Mouse (Mus musculus): ENCODE results near the gene Stk16. TPM values are rescaled to one million over a fixed set of nuclear protein-coding genes. Genes with fewer than 3 reads are reported as not detected.
A peak's percentile ranks its signal among the peaks of the same experiment; 100 is the strongest.

Stk16 gene
- polyA plus RNA-seq, 1 experiment from 2014 or later, result 129 TPM

DNA sequence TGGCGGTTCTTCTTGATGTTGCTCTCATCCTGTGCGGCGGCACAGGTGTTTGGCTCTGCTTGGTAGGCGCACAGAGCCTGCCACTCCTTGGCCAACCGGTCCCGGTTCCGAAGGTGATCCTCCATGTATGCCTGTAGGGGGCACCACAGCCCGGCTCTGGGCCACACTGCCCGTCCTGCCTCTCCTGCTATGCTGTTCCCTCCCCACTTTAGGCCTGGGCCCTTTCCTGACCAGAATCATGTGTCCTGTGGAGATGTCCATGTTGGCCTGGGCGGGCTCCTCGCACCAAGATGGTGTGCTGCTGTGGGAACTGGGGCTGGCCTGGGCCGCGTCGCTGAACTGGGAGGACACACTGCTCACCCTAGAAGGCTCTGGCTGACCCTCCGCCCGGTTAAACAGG lies 42.4 kb downstream of the Stk16 start:
- H3K36me3 ChIP-seq (ENCODE audit: control insufficient read depth, insufficient read depth, low read length), result no peaks in the 10 kb centered on the region
- no peak for ATAC-seq (ENCODE audit: low read depth)
- WGBS, result 75% methylated on average over 16 of the region's 16 CpGs
- H3K9me3 ChIP-seq (ENCODE audit: control insufficient read depth, low read length), result no peaks in the 10 kb centered on the region
- no peak overlapping the region for H3K9ac ChIP-seq (replicated peaks; ENCODE audit: low read depth, low read length)
- no peaks in the 10 kb centered on the region for H3K27me3 ChIP-seq (ENCODE audit: control insufficient read depth, insufficient read depth, low read length)
- H3K27ac ChIP-seq (ENCODE audit: low read depth, low read length), result no peak overlapping the region
- H3K4me2 ChIP-seq (ENCODE audit: low read depth, low read length), result no peak overlapping the region
- no peaks in the 10 kb centered on the region; the same call in 1 of the 2 replicates for H3K4me1 ChIP-seq (ENCODE audit: control insufficient read depth, insufficient read depth, low read length)
- no peak overlapping the region for H3K4me3 ChIP-seq (ENCODE audit: low read depth, low read length)

DNA sequence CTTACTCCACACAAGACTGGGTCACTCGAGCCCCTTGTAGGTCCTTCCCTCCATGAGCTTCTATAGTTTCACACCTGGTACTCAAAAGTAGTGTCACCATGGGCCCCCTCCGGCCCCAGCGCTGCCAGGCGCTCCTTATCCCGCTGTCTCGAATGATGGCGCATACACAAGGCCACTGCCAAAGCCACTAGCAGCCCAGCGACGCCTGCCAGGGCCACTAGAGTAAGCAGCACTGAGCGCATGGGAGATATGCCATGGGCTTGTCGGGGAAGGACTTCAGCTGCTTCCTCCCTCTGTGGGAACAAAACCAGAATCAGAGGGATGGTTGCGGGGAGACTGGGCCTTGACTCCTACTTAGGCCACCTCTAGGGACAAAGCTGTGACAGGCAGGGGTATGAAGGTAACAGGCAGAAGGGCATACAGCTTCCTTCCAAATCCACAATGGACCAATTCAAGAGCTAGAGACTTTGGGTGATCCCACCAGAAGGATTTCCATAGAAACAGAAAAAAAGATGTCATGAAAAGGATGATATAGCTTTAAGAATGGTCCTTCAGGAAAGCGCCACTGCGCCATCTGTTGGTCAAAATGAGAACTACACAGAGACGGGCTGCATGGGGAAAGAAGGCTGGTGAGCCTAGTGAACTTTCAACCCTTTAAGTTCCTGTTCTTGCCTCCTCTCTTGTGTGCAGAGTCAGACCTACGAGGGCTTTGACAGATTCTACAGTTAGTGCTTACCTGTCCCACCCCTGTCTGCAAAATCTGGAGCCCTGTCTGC lies 43.4 kb downstream of the Stk16 start:
- H3K9ac ChIP-seq (replicated peaks; ENCODE audit: low read depth, low read length), result no peak overlapping the region
- no peak for ATAC-seq (ENCODE audit: low read depth)

DNA sequence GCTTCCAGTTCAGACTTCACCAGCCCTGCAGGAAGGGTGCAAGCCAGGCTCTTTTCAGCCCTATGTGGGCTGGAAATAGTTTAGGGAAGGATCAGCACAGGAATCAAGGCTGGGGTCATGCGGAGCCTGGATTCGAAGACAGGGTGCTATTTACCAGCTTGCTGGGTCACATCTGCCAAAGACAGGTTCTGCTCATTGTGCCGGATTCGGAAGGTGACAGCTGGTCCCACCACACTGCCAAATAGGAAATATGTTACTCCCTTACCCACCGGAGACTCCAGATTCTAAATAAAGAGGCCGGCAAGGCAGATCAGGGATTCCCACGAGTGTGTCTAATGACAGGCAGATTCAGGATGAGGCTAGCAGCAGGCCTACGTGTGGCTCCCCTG lies 44.0 kb downstream of the Stk16 start:
- no peaks in the 10 kb centered on the region for H3K27me3 ChIP-seq (ENCODE audit: control insufficient read depth, insufficient read depth, low read length)
- no peaks in the 10 kb centered on the region for H3K36me3 ChIP-seq (ENCODE audit: control insufficient read depth, insufficient read depth, low read length)
- 53% methylated on average over 8 of the region's 8 CpGs for WGBS
- H3K9ac ChIP-seq (replicated peaks; ENCODE audit: low read depth, low read length), result no peak overlapping the region
- no peaks in the 10 kb centered on the region; the same call in 1 of the 2 replicates for H3K4me1 ChIP-seq (ENCODE audit: control insufficient read depth, insufficient read depth, low read length)
- no peak overlapping the region for H3K4me2 ChIP-seq (ENCODE audit: low read depth, low read length)
- H3K9me3 ChIP-seq (ENCODE audit: control insufficient read depth, low read length), result no peaks in the 10 kb centered on the region
- no peak for ATAC-seq (ENCODE audit: low read depth)
- H3K27ac ChIP-seq (ENCODE audit: low read depth, low read length), result no peak overlapping the region
- H3K4me3 ChIP-seq (ENCODE audit: low read depth, low read length), result no peak overlapping the region

More for the DNA sequence above, 43.4 kb downstream of the Stk16 start:
- 65% methylated on average over 16 of the region's 16 CpGs for WGBS
- Histone ChIP-seq H3K27me3 (ENCODE audit: control insufficient read depth, insufficient read depth, low read length) (no peaks in the 10 kb centered on the region), H3K4me2 (ENCODE audit: low read depth, low read length) (no peak overlapping the region), H3K4me3 (ENCODE audit: low read depth, low read length) (no peak overlapping the region), H3K4me1 (ENCODE audit: control insufficient read depth, insufficient read depth, low read length) (no peaks in the 10 kb centered on the region; the same call in 1 of the 2 replicates), H3K9me3 (ENCODE audit: control insufficient read depth, low read length) (no peaks in the 10 kb centered on the region), H3K27ac (ENCODE audit: low read depth, low read length) (no peak overlapping the region), H3K36me3 (ENCODE audit: control insufficient read depth, insufficient read depth, low read length) (no peaks in the 10 kb centered on the region)

DNA sequence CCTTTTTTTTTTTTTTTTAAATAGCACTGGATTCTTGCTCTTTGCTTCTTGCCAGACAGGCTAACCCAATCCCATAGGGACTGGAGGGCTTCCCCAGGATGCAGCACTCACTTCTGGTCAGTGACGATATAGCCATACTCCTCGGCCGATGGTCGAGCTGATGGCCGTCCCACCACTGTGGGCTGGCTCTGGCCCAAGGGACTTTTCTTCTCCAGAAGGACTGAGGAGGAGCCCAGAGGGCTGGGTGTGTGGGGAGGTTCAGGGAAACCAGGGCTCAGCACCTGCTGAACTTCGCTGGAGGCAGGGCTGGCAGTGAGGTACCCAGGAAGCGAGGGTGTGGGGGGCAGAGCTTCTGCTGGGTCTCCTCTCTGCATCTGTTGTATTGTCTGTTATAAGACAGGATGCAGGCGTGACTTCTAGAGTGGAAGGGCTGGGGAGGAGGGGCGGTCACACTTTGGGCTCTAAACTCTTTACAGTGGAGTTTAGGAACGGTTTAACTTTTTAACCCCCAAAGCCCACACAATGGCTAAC lies 44.9 kb downstream of the Stk16 start:
- Histone ChIP-seq H3K4me2 (ENCODE audit: low read depth, low read length) (no peak overlapping the region), H3K36me3 (ENCODE audit: control insufficient read depth, insufficient read depth, low read length) (no peaks in the 10 kb centered on the region), H3K27ac (ENCODE audit: low read depth, low read length) (no peak overlapping the region), H3K27me3 (ENCODE audit: control insufficient read depth, insufficient read depth, low read length) (no peaks in the 10 kb centered on the region), H3K4me1 (ENCODE audit: control insufficient read depth, insufficient read depth, low read length) (no peaks in the 10 kb centered on the region; the same call in 1 of the 2 replicates), H3K9ac (replicated peaks; ENCODE audit: low read depth, low read length) (no peak overlapping the region), H3K9me3 (ENCODE audit: control insufficient read depth, low read length) (no peaks in the 10 kb centered on the region), H3K4me3 (ENCODE audit: low read depth, low read length) (no peak overlapping the region)
- no peak for ATAC-seq (ENCODE audit: low read depth)
- WGBS, result 74% methylated on average over 10 of the region's 10 CpGs

DNA sequence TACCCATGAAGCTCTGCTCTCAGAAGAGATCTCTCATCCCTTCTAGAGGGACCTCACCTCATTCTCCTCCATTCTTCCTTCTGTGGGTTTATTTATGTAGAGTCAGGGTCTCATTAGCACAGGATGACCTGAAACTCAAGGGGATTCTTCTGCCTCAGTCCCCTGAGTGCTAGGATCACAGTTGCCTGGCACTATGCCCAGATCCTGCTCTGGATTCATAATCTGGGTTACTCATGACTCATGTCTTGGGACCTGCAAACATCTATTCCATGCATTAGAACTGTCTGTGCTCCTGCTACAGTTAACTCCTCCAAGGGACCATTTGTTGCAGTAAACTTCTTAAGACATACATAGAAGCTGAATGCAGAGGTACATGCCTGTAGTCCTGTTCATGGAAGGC lies 50.6 kb downstream of the Stk16 start:
- H3K27me3 ChIP-seq (ENCODE audit: control insufficient read depth, insufficient read depth, low read length), result peaks cover 3% of the 10 kb centered on the region; the same call in 1 of the 2 replicates
- H3K9ac ChIP-seq (replicated peaks; ENCODE audit: low read depth, low read length), result no peak overlapping the region
- no peak overlapping the region for H3K27ac ChIP-seq (ENCODE audit: low read depth, low read length)
- H3K36me3 ChIP-seq (ENCODE audit: control insufficient read depth, insufficient read depth, low read length), result no peaks in the 10 kb centered on the region
- ATAC-seq (ENCODE audit: low read depth), result no peak
- no peak overlapping the region for H3K4me2 ChIP-seq (ENCODE audit: low read depth, low read length)
- no peak overlapping the region for H3K4me3 ChIP-seq (ENCODE audit: low read depth, low read length)
- no peaks in the 10 kb centered on the region for H3K9me3 ChIP-seq (ENCODE audit: control insufficient read depth, low read length)
- H3K4me1 ChIP-seq (ENCODE audit: control insufficient read depth, insufficient read depth, low read length), result 0 out of 2 replicates have a peak, but pooled peaks cover 6% of the 10 kb centered on the region

DNA sequence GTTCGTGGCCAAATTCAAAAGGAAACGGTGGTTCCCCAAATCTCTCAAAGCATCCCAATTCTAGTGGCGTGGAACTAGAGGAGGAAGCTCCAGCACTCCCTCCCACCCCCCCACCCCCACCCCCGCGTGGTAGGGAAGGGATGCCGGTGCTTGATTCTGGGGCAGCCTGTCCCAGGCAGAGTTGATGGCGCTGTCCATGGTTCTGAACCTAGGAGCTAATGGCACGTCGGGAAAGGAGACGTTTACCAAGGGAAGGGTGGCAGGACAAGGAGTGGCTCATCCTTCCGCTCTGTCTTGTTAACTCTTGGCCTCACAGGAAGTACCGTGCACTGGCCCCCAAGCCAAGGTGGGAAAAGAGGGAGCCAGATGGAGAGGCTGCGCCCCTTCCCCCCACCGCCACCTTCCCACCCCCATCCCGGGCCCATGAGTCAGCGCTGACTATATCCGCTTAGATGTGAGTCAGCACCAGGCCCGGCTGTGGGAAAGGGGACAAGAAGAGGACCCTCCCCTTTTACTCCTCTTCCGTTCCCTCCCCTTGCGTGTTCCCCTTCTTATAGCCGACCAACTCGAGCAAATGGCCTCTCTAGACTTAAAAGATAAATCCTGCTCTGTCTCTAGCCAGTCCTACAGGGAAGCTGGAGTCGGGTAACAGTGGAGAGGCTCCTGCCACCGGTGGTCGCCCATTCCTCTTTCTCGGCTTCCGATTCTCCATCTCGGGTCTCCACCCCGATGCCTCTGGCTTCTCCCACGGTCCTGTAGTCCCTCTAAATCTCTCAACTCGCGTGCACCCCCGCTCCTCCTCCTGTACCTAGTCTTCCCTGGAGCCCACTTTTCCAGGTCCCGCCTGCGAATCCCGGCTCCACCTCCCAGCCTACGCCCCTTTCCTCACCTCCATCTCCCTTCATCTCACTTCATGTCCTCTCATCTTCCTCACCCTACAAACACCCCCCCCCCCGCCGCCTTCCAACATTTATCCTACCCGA lies 52.6 kb downstream of the Stk16 start:
- H3K9ac ChIP-seq (replicated peaks; ENCODE audit: low read depth, low read length), result peak overlapping the region; percentile 55
- no peak overlapping the region for H3K27ac ChIP-seq (ENCODE audit: low read depth, low read length)
- no peaks in the 10 kb centered on the region for H3K9me3 ChIP-seq (ENCODE audit: control insufficient read depth, low read length)
- H3K4me1 ChIP-seq (ENCODE audit: control insufficient read depth, insufficient read depth, low read length), result 0 out of 2 replicates have a peak, but pooled peaks cover 6% of the 10 kb centered on the region
- H3K36me3 ChIP-seq (ENCODE audit: control insufficient read depth, insufficient read depth, low read length), result no peaks in the 10 kb centered on the region
- ATAC-seq (ENCODE audit: low read depth), result peak; percentile 60
- 2% methylated on average over 40 of the region's 40 CpGs for WGBS
- H3K4me3 ChIP-seq (ENCODE audit: low read depth, low read length), result peak overlapping the region; percentile 46
- H3K27me3 ChIP-seq (ENCODE audit: control insufficient read depth, insufficient read depth, low read length), result peaks cover 3% of the 10 kb centered on the region; the same call in 1 of the 2 replicates
- peak overlapping the region; percentile 68 for H3K4me2 ChIP-seq (ENCODE audit: low read depth, low read length)

DNA sequence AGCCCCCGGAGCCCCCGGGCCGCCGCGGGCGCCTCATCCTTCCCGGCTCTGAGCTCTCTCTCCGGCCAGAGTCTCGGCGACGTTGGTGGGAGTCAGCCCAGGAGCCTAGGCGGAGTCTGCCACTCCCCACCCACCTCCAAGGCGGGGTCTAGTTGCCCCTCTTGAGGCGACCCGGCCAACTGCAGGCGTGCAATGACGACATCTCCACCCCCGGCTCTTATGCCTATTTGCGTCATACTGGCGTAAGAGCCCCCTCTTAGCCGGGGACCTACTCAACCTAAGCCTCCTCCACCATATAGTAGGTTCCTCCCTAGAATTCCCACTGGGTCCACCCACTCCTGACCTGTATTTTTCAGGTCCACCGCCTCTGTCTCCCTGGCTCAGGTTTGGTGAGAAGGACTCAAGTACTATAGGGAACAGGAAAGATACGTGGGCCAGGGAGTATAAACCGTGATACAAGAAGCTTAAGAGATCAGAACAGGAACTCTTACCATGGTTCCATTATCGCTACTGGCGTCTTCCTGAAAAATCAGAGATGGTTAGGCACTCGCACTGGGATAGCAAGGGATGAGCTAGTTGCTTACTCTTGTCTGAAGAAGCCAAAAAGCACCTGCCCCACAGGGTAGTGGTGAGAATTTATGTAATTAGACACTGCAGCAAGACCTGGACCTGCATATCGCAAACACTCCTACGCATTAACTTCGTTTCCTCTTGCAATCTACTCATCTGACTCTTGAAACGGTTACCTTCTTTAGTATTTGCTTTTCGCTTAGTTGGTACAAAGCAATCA lies 53.6 kb downstream of the Stk16 start, which contains the start of gene Ptprn:
TSS of gene Ptprn (minus strand) at position 412 of the 790 bp plus-strand sequence.
- Histone ChIP-seq H3K27me3 (ENCODE audit: control insufficient read depth, insufficient read depth, low read length) (peaks cover 3% of the 10 kb centered on the region; the same call in 1 of the 2 replicates), H3K9me3 (ENCODE audit: control insufficient read depth, low read length) (no peaks in the 10 kb centered on the region), H3K9ac (replicated peaks; ENCODE audit: low read depth, low read length) (peak within 1 kb of the TSS; percentile 55), H3K36me3 (ENCODE audit: control insufficient read depth, insufficient read depth, low read length) (no peaks in the 10 kb centered on the region), H3K4me2 (ENCODE audit: low read depth, low read length) (peak within 1 kb of the TSS; percentile 68), H3K27ac (ENCODE audit: low read depth, low read length) (no peak within 1 kb of the TSS), H3K4me1 (ENCODE audit: control insufficient read depth, insufficient read depth, low read length) (0 out of 2 replicates have a peak, but pooled peaks cover 6% of the 10 kb centered on the region), H3K4me3 (ENCODE audit: low read depth, low read length) (peak within 1 kb of the TSS; percentile 46)
- 11% methylated on average over 30 of the region's 32 CpGs for WGBS
- peak; percentile 83 for ATAC-seq (ENCODE audit: low read depth)
